Mouse (Mus musculus) erythroblast, adult 5-6 weeks (primary cell): ENCODE data around the gene Wdtc1. TPM values are rescaled to one million over a fixed set of nuclear protein-coding genes. Genes with fewer than 3 reads are reported as not detected.
A peak's percentile ranks its signal among the peaks of the same experiment; 100 is the strongest.

Source experiments
- ATAC-seq: replicated peaks from 2 replicates; pipeline ENCODE4 v1.8.0; 2016; ENCODE audit warnings: moderate number of reproducible peaks, mild to moderate bottlenecking, moderate TSS enrichment, inconsistent platforms; ENCODE audit not compliant: poor library complexity, low FRiP score, severe bottlenecking
- total RNA-seq, 2 experiments: library from RNA; stranded (forward) in 1 of 2; stranded (reverse) in 1 of 2; fragments of 150-400 nt in 1 of 2; fragments of 200-764, 138-1000 nt in 1 of 2; gene quantifications; 2 replicates each; pipeline versions ENCODE4 v1.2.3 to v1.2.4; 2015 to 2017; ENCODE audit warnings: low replicate concordance in 2 of 2

Gene Wdtc1
- total RNA-seq, 2 experiments from 2014 or later, result 8.6 to 18.3 TPM

- no peak for ATAC-seq
Measured at GRCm38 (mm10) chr4:133292405-133292804, 60.9 kb downstream of the Wdtc1 start.

- no peak for ATAC-seq
Measured at GRCm38 (mm10) chr4:133291255-133291654, 62.0 kb downstream of the Wdtc1 start.

- no peak for ATAC-seq
Measured at GRCm38 (mm10) chr4:133286476-133287077, 66.7 kb downstream of the Wdtc1 start.

- peak; percentile 91 for ATAC-seq
Measured at GRCm38 (mm10) chr4:133285950-133286349, 67.3 kb downstream of the Wdtc1 start.

- peak; percentile 52 for ATAC-seq
Measured at GRCm38 (mm10) chr4:133285299-133285698, 68.0 kb downstream of the Wdtc1 start.

- ATAC-seq, result no peak
Measured at GRCm38 (mm10) chr4:133282656-133283055, 70.6 kb downstream of the Wdtc1 start.

- no peak for ATAC-seq
Measured at GRCm38 (mm10) chr4:133281951-133282481, 71.3 kb downstream of the Wdtc1 start.

- no peak for ATAC-seq
Measured at GRCm38 (mm10) chr4:133281513-133281912, 71.8 kb downstream of the Wdtc1 start.

- no peak for ATAC-seq
Measured at GRCm38 (mm10) chr4:133278482-133278881, 74.8 kb downstream of the Wdtc1 start.

GRCm38 (mm10) chr4:133278067-133278466, 75.2 kb downstream of the Wdtc1 start:
- no peak for ATAC-seq

GRCm38 (mm10) chr4:133277104-133278026, 75.9 kb downstream of the Wdtc1 start, which contains the start of gene Tmem222:
Gene Tmem222 (minus strand): TSS chr4:133277792.
- ATAC-seq, result peak; percentile 93

GRCm38 (mm10) chr4:133270929-133271328, 82.4 kb downstream of the Wdtc1 start:
- no peak for ATAC-seq

- no peak for ATAC-seq
Measured at GRCm38 (mm10) chr4:133269596-133269995, 83.7 kb downstream of the Wdtc1 start.

- no peak for ATAC-seq
Measured at GRCm38 (mm10) chr4:133268931-133269330, 84.3 kb downstream of the Wdtc1 start.

- ATAC-seq, result no peak
Measured at GRCm38 (mm10) chr4:133266248-133266880, 86.9 kb downstream of the Wdtc1 start.

GRCm38 (mm10) chr4:133265759-133266158, 87.5 kb downstream of the Wdtc1 start:
- no peak for ATAC-seq

- no peak for ATAC-seq
Measured at GRCm38 (mm10) chr4:133265297-133265696, 88.0 kb downstream of the Wdtc1 start.

GRCm38 (mm10) chr4:133264559-133264958, 88.7 kb downstream of the Wdtc1 start:
- ATAC-seq, result no peak

- no peak for ATAC-seq
Measured at GRCm38 (mm10) chr4:133263756-133264155, 89.5 kb downstream of the Wdtc1 start.

- ATAC-seq, result no peak
Measured at GRCm38 (mm10) chr4:133262882-133263281, 90.4 kb downstream of the Wdtc1 start, which contains the start of gene Sytl1. Gene Sytl1 (minus strand): TSS chr4:133263113.
